Mouse (Mus musculus): ENCODE measurements at regions not wholly inside any gene's neighbourhood (a gene's known extent, or its start where the extent isn't known, plus 50 kb on each side); places are given as distances from the start of the nearest gene placed in this dataset.
"Not testable (repeated sequence)": the region's sequence is repeated elsewhere in the genome, so short reads cannot be mapped to it uniquely, and the experiment has no call there.

GRCm38 (mm10) chr14:53073126-53073525, 577.6 kb upstream of the Olfr1507 start:
- not testable (repeated sequence) for DNase-seq

- DNase-seq = not testable (repeated sequence)
Measured at GRCm38 (mm10) chr14:53072502-53072901, 577.0 kb upstream of the Olfr1507 start.

GRCm38 (mm10) chr14:53054439-53054838, 558.9 kb upstream of the Olfr1507 start:
- DNase-seq = not testable (repeated sequence)

GRCm38 (mm10) chr14:53053465-53054123, 558.0 kb upstream of the Olfr1507 start:
- not testable (repeated sequence) for DNase-seq

GRCm38 (mm10) chr14:53047683-53048082, 552.1 kb upstream of the Olfr1507 start:
- DNase-seq = not testable (repeated sequence)

- DNase-seq = not testable (repeated sequence)
Measured at GRCm38 (mm10) chr14:53046975-53047374, 551.4 kb upstream of the Olfr1507 start.

GRCm38 (mm10) chr14:53045331-53045730, 549.8 kb upstream of the Olfr1507 start:
- DNase-seq = not testable (repeated sequence)

GRCm38 (mm10) chr14:53044101-53044500, 548.6 kb upstream of the Olfr1507 start:
- not testable (repeated sequence) for DNase-seq

- not testable (repeated sequence) for DNase-seq
Measured at GRCm38 (mm10) chr14:53042016-53042415, 546.5 kb upstream of the Olfr1507 start.

GRCm38 (mm10) chr14:53039475-53039874, 543.9 kb upstream of the Olfr1507 start:
- not testable (repeated sequence) for DNase-seq

- DNase-seq = not testable (repeated sequence)
Measured at GRCm38 (mm10) chr14:53034940-53035339, 539.4 kb upstream of the Olfr1507 start.

- not testable (repeated sequence) for DNase-seq
Measured at GRCm38 (mm10) chr14:53033221-53033620, 537.7 kb upstream of the Olfr1507 start.

- not testable (repeated sequence) for DNase-seq
Measured at GRCm38 (mm10) chr14:53032498-53032897, 536.9 kb upstream of the Olfr1507 start.

- DNase-seq = not testable (repeated sequence)
Measured at GRCm38 (mm10) chr14:53030227-53030626, 534.7 kb upstream of the Olfr1507 start.

GRCm38 (mm10) chr14:53026958-53027357, 531.4 kb upstream of the Olfr1507 start:
- not testable (repeated sequence) for DNase-seq

- DNase-seq = not testable (repeated sequence)
Measured at GRCm38 (mm10) chr14:53020152-53020551, 524.6 kb upstream of the Olfr1507 start.

- not testable (repeated sequence) for DNase-seq
Measured at GRCm38 (mm10) chr14:53007741-53008140, 512.2 kb upstream of the Olfr1507 start.

GRCm38 (mm10) chr14:53007323-53007722, 511.8 kb upstream of the Olfr1507 start:
- DNase-seq = not testable (repeated sequence)

- not testable (repeated sequence) for DNase-seq
Measured at GRCm38 (mm10) chr14:53001289-53001688, 505.7 kb upstream of the Olfr1507 start.

- not testable (repeated sequence) for DNase-seq
Measured at GRCm38 (mm10) chr14:52992106-52992760, 496.7 kb upstream of the Olfr1507 start.

GRCm38 (mm10) chr14:52991328-52991665, 495.7 kb upstream of the Olfr1507 start:
- DNase-seq = not testable (repeated sequence)

- not testable (repeated sequence) for DNase-seq
Measured at GRCm38 (mm10) chr14:52990569-52991327, 495.2 kb upstream of the Olfr1507 start.

- DNase-seq = not testable (repeated sequence)
Measured at GRCm38 (mm10) chr14:52989940-52990339, 494.4 kb upstream of the Olfr1507 start.
